Mouse (Mus musculus): ENCODE results near the gene AA467197. TPM values are rescaled to one million over a fixed set of nuclear protein-coding genes. Genes with fewer than 3 reads are reported as not detected.

The AA467197 gene
- polyA plus RNA-seq, 1 experiment from 2014 or later = not detected

DNA sequence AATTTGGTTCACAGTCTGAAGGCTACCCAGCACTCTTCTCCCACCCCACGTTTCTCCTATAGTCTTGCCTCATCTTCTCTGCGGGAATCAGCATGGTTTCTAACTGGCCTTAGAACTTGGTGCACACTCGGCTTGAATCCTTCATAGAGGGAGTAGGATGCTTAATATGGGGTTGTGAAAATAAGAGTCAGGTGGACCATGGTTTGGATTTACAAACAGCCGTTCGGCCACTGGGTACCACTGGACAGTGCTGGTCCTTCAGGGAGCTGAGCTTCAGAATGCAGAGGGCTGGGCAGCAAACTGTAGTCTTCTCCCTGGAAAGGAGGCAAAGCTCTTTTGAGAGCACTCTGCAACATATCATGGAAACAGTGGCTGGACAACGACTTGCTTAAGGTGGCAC lies 19.0 kb upstream of the AA467197 start:
- H3K27ac ChIP-seq (replicated peaks) = no peak overlapping the region
- H3K4me1 ChIP-seq = no peaks in the 10 kb centered on the region
- H3K27me3 ChIP-seq = no peaks in the 10 kb centered on the region
- WGBS = 82% methylated on average over 6 of the region's 6 CpGs
- H3K9me3 ChIP-seq = no peaks in the 10 kb centered on the region
- H3K9ac ChIP-seq (replicated peaks) = no peak overlapping the region
- ATAC-seq (replicated peaks) = no peak
- no peak overlapping the region for H3K4me3 ChIP-seq
- H3K4me2 ChIP-seq (replicated peaks) = no peak overlapping the region
- H3K36me3 ChIP-seq = no peaks in the 10 kb centered on the region

DNA sequence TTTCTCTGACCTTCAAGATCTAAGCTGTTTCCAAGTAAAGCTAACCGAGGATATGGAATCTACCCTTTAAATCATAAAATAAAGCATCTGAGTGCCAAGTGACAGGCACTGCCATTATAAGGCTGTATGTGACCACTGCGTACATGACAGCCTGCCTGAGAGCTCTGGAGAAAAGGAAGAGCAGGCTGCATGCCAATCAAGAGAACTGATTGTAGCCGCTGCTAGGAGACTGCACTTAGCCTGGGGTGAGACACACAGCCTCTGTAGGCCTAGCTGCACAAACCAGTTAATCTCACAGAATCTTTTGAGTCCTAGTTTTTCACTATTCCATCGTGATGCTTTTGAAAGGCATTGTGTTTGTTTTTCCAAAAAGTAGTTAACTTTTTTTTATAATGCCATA lies 18.1 kb upstream of the AA467197 start:
- no peaks in the 10 kb centered on the region for H3K4me1 ChIP-seq
- H3K9ac ChIP-seq (replicated peaks) = no peak overlapping the region
- H3K36me3 ChIP-seq = no peaks in the 10 kb centered on the region
- H3K4me2 ChIP-seq (replicated peaks) = no peak overlapping the region
- no peaks in the 10 kb centered on the region for H3K9me3 ChIP-seq
- no peak for ATAC-seq (replicated peaks)
- no peak overlapping the region for H3K4me3 ChIP-seq
- WGBS = 54% methylated on average over 4 of the region's 4 CpGs
- no peaks in the 10 kb centered on the region for H3K27me3 ChIP-seq
- no peak overlapping the region for H3K27ac ChIP-seq (replicated peaks)

DNA sequence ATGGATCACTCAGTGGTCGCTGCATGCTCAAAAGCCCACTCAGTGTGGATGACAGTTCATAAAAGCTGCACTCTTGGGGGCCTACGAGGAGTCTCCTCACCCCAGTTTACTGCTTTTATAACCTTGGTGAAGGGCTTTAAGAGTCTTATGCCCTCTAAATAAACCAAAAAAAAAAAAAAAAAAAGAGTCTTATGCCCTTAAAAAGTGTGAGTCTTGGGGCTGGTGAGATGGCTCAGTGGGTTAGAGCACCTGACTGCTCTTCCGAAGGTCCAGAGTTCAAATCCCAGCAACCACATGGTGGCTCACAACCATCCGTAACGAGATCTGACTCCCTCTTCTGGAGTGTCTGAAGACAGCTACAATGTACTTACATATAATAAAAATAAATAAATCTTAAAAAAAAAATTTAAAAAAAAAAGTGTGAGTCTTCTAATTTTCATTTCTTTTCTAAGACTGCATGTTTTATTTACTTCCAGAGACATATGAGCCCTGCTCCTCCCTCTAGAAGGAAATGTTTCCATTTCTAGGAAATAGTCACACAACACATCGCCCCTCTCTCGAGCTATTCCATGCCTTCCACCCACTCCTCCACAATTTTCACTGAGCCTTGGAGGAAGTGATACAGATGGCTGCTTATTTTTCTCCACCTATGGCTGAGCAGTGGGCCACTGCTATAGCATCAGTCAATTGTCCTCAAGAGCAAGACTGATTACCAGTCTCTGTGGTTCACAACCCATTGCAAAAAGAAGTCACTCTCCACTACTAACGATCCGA lies 15.3 kb upstream of the AA467197 start:
- Histone ChIP-seq H3K27ac (replicated peaks) (no peak overlapping the region), H3K9me3 (no peaks in the 10 kb centered on the region), H3K36me3 (no peaks in the 10 kb centered on the region), H3K4me2 (replicated peaks) (no peak overlapping the region), H3K4me3 (no peak overlapping the region), H3K9ac (replicated peaks) (no peak overlapping the region), H3K4me1 (no peaks in the 10 kb centered on the region), H3K27me3 (no peaks in the 10 kb centered on the region)
- ATAC-seq (replicated peaks) = no peak
- WGBS = 83% methylated on average over 9 of the region's 9 CpGs

DNA sequence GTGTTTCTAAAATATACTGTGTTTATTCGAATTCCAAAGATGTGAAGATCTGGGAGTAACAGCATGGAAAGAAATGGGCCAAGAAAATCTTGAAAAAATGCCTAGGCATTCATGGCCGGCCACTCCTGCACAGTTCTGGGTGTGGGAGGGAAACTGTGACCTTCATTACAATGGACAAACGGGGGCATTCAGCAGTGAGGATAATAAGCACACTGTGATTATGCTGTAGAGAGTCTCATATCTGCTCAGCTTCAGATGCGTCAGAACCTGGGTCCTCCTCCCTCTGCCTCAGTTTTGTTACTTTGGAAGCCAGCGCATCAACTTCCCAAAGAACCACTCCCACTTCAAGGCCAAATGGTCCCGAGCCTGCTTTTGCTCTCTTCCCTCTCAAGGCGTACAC lies 10.9 kb upstream of the AA467197 start:
- H3K27me3 ChIP-seq = no peaks in the 10 kb centered on the region
- no peaks in the 10 kb centered on the region for H3K9me3 ChIP-seq
- no peak for ATAC-seq (replicated peaks)
- H3K4me2 ChIP-seq (replicated peaks) = no peak overlapping the region
- WGBS = 74% methylated on average over 7 of the region's 7 CpGs
- H3K36me3 ChIP-seq = no peaks in the 10 kb centered on the region
- H3K4me1 ChIP-seq = peaks cover 6% of the 10 kb centered on the region
- no peak overlapping the region for H3K9ac ChIP-seq (replicated peaks)
- no peak overlapping the region for H3K4me3 ChIP-seq
- no peak overlapping the region for H3K27ac ChIP-seq (replicated peaks)

- no peak; the same call in 1 of the 2 replicates for ATAC-seq (replicated peaks)
- 0% methylated on average over 7 of the region's 7 CpGs for WGBS
- H3K4me2 ChIP-seq (replicated peaks) = no peak overlapping the region
These were observed 7.8 kb upstream of the AA467197 start for GRCm38 (mm10) chr2:122628976-122629375.

DNA sequence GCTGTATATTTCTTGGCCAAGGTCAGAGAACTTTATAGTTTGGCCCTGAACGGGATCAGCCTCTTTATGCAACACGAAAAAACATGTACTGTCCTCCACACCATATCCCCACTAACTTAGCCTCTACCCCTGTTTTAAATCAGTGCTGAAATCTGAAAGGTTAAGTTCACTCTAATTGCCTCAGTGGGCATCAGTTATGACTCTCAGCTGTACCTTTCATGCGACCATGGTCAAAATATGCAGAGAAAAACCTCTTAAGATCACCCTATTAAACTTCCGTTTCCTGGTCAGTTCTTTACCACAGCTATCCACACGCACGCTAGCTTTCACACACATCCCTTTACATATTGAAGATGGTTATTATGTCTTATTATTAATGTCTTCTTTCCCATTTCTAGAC lies 6.9 kb upstream of the AA467197 start:
- H3K36me3 ChIP-seq = peaks cover 12% of the 10 kb centered on the region
- peak; percentile 1; the same call in 1 of the 2 replicates for ATAC-seq (replicated peaks)
- peak overlapping the region; percentile 84 for H3K4me3 ChIP-seq
- peaks cover 19% of the 10 kb centered on the region for H3K4me1 ChIP-seq
- H3K27me3 ChIP-seq = no peaks in the 10 kb centered on the region
- peak overlapping the region; percentile 80 for H3K9ac ChIP-seq (replicated peaks)
- peak overlapping the region; percentile 77 for H3K27ac ChIP-seq (replicated peaks)
- WGBS = 70% methylated on average over 6 of the region's 6 CpGs
- H3K9me3 ChIP-seq = no peaks in the 10 kb centered on the region
- H3K4me2 ChIP-seq (replicated peaks) = peak overlapping the region; percentile 98

More at GRCm38 (mm10) chr2:122628976-122629375, 7.8 kb upstream of the AA467197 start:
- Histone ChIP-seq H3K36me3 (peaks cover 12% of the 10 kb centered on the region), H3K9ac (replicated peaks) (no peak overlapping the region), H3K4me3 (no peak overlapping the region), H3K9me3 (no peaks in the 10 kb centered on the region), H3K27me3 (no peaks in the 10 kb centered on the region), H3K4me1 (peaks cover 19% of the 10 kb centered on the region), H3K27ac (replicated peaks) (no peak overlapping the region)

GRCm38 (mm10) chr2:122630465-122631225 lies 6.1 kb upstream of the AA467197 start:
- H3K27me3 ChIP-seq = no peaks in the 10 kb centered on the region
- H3K9me3 ChIP-seq = no peaks in the 10 kb centered on the region
- peaks cover 12% of the 10 kb centered on the region for H3K36me3 ChIP-seq
- peak overlapping the region; percentile 77 for H3K27ac ChIP-seq (replicated peaks)
- peak overlapping the region; percentile 98 for H3K4me2 ChIP-seq (replicated peaks)
- 0% methylated on average over 75 of the region's 75 CpGs for WGBS
- peak overlapping the region; percentile 80 for H3K9ac ChIP-seq (replicated peaks)
- peak overlapping the region; percentile 84 for H3K4me3 ChIP-seq
- peaks cover 19% of the 10 kb centered on the region for H3K4me1 ChIP-seq
- ATAC-seq (replicated peaks) = peak; percentile 85

DNA sequence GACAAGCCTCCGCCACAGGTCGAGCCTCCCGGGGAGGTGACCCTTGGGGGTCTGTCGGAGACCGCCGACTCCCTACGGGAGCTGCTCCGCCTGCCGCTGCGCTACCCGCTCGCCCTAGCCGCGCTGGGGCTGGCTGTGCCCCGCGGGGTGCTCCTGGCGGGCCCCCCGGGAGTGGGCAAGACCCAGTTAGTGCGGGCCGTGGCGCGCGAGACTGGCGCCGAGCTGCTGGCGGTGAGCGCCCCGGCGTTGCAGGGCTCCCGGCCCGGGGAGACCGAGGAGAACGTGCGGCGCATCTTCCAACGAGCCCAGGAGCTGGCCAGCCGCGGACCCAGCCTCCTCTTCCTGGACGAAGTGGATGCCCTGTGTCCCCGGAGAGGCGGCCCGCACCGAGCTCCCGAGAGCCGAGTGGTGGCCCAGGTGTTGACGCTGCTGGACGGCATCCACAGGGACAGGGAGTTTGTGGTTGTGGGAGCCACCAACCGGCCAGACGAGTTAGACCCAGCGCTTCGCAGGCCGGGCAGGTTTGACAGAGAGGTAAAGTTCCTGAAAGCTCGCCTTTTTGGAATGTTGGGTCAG lies 5.5 kb upstream of the AA467197 start:
- Histone ChIP-seq H3K9me3 (no peaks in the 10 kb centered on the region), H3K27ac (replicated peaks) (peak overlapping the region; percentile 77; the same call in 1 of the 2 replicates), H3K4me1 (peaks cover 19% of the 10 kb centered on the region), H3K27me3 (no peaks in the 10 kb centered on the region), H3K4me3 (peak overlapping the region; percentile 84), H3K4me2 (replicated peaks) (peak overlapping the region; percentile 98), H3K36me3 (peaks cover 12% of the 10 kb centered on the region), H3K9ac (replicated peaks) (peak overlapping the region; percentile 80)
- peak; percentile 12 for ATAC-seq (replicated peaks)
- under 1% methylated on average over 49 of the region's 53 CpGs for WGBS

- Histone ChIP-seq H3K27me3 (peaks cover 9% of the 10 kb centered on the region; the same call in 1 of the 2 replicates), H3K9ac (replicated peaks) (peak overlapping the region; percentile 39), H3K4me3 (peak overlapping the region; percentile 41), H3K36me3 (peaks cover 9% of the 10 kb centered on the region), H3K27ac (replicated peaks) (no peak overlapping the region), H3K9me3 (no peaks in the 10 kb centered on the region), H3K4me1 (peaks cover 6% of the 10 kb centered on the region), H3K4me2 (replicated peaks) (peak overlapping the region; percentile 61)
- WGBS = under 1% methylated on average over 36 of the region's 36 CpGs
- ATAC-seq (replicated peaks) = peak; percentile 67
These were observed 776 bp downstream of the AA467197 start for GRCm38 (mm10) chr2:122637526-122637997.

DNA sequence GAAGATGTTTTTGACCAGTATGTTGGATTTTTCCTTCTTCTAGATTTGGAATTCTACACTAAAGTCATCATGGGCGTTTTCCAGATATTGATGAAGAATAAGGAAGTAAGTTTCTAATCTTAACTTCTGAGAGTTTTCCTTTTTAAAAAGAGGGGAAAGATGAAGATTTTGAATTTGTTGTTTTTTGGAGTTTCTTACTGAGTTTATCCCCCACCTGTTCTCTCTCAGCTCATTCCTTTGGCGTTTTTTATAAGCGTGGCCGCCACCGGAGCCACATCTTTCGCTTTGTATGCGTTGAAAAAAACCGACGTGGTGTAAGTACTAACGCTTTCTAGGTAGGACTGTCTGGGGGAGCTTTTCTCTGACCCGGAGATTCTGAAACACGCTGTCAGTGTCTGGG lies 1.2 kb downstream of the AA467197 start:
- Histone ChIP-seq H3K4me2 (replicated peaks) (peak overlapping the region; percentile 61), H3K27ac (replicated peaks) (no peak overlapping the region), H3K9me3 (no peaks in the 10 kb centered on the region), H3K9ac (replicated peaks) (peak overlapping the region; percentile 39), H3K4me3 (peak overlapping the region; percentile 41), H3K27me3 (peaks cover 9% of the 10 kb centered on the region; the same call in 1 of the 2 replicates), H3K4me1 (peaks cover 6% of the 10 kb centered on the region), H3K36me3 (peaks cover 6% of the 10 kb centered on the region)
- no peak for ATAC-seq (replicated peaks)
- 32% methylated on average over 12 of the region's 12 CpGs for WGBS

GRCm38 (mm10) chr2:122638673-122639072 lies 1.9 kb downstream of the AA467197 start:
- peaks cover 6% of the 10 kb centered on the region for H3K4me1 ChIP-seq
- H3K27ac ChIP-seq (replicated peaks) = no peak overlapping the region
- H3K9ac ChIP-seq (replicated peaks) = no peak overlapping the region
- peaks cover 9% of the 10 kb centered on the region; the same call in 1 of the 2 replicates for H3K27me3 ChIP-seq
- no peak for ATAC-seq (replicated peaks)
- 51% methylated on average over 5 of the region's 5 CpGs for WGBS
- no peaks in the 10 kb centered on the region for H3K9me3 ChIP-seq
- H3K4me2 ChIP-seq (replicated peaks) = no peak overlapping the region
- H3K36me3 ChIP-seq = no peaks in the 10 kb centered on the region
- no peak overlapping the region for H3K4me3 ChIP-seq

Measured in forebrain, embryonic 15.5 days (tissue).